Mouse (Mus musculus) layer of hippocampus, adult 11-12 months (tissue): ENCODE results near the gene Nrp1.

Experiments
- DNase-seq: peaks from one replicate; pipeline ENCODE4 v3.0.0; 2022; ENCODE audit warnings: low spot score

The Nrp1 gene

GRCm38 (mm10) chr8:128358406-128358755, at the start of gene Nrp1:
TSS of gene Nrp1 (plus strand) at chr8:128358604.
- DNase-seq: no peak

GRCm38 (mm10) chr8:128320797-128321196, 37.6 kb upstream of the Nrp1 start:
- DNase-seq: no peak

GRCm38 (mm10) chr8:128327281-128327680, 31.1 kb upstream of the Nrp1 start:
- DNase-seq: no peak

DNA sequence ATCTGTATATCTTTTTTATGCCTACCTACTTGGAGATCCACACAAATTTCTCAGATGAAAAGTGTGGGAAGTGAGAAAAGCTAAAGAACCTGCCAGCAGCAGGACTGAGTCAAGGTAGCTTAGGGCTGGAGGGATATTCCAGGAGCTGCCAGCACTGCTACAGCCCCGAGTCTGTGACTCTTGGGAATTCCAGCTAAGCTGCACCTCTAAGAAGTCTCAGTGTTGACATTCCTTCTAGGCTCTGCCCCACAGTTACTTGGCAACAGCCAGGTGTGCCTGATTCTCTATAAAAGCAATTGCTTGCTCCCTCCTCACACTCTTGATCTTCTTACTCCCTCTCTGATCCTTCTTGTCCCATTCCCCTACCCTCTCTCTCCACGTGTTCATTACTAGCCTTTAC, 30.5 kb upstream of the Nrp1 start:
- no peak for DNase-seq

- no peak for DNase-seq
These were observed 28.9 kb upstream of the Nrp1 start for GRCm38 (mm10) chr8:128329502-128329901.

DNA sequence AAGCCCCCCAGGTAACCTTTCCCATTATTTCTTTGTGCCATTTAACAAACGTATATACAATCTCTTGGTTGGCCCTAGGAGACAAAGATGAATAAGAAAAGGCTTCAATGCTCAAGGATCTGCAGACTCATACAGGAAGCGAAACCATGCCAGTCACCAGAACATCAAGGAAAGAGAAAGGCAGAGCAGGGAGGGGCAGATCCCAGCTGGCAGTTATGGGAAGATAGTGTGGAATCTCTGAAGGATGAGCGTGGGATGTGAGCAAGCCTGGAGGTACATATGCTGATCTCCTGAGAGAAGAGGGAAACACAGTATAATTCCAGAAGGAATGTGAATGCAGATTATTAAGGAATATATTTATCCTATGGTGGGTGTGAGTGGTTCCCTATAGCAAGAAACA, 22.4 kb upstream of the Nrp1 start:
- DNase-seq: peak; percentile 12

DNA sequence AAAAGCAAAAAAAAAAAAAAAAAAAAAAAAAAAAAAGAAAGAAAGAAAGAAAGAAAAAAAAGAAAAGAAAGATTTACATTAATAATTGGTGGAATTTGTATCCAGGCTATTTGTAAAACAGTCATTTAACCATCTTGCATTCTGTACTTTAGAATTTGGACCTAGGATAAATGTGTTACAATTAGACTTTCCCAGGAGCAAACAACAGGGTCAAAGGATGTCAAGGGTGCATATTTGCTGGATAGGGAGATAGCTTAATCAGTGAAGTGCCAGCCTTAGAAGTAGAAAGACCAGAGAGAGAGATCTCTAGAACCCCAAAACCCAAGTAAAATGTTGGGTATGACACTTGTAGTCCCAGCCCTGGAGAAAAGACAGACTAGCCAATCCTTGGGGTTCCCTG, 19.5 kb upstream of the Nrp1 start:
- DNase-seq: no peak

DNA sequence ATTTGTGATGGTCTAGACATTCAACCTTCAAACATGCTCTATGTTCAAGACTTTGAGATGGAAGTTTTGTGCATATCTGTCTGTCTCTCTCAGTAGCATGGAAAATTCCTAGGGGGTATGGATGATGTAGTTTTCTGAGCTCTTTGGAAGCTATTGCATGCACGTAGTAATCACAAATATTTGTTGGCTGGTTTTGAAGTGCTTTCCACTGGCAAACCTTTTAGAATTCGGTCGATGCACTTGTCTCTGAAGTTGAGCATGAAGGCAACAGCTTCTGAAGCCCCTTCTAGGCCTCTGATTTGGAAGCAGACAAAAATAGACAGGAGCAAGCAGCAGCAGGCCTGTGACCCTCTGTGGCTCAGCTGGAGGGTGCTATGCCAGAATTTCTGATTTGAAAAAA, 18.9 kb upstream of the Nrp1 start:
- no peak for DNase-seq

- DNase-seq: no peak
These were observed 8.0 kb upstream of the Nrp1 start for GRCm38 (mm10) chr8:128350405-128350804.

- DNase-seq: no peak
These were observed 7.2 kb upstream of the Nrp1 start for GRCm38 (mm10) chr8:128351211-128351610.

GRCm38 (mm10) chr8:128352821-128353220, 5.6 kb upstream of the Nrp1 start:
- no peak for DNase-seq

GRCm38 (mm10) chr8:128353999-128354398, 4.4 kb upstream of the Nrp1 start:
- DNase-seq: no peak

GRCm38 (mm10) chr8:128355091-128355490, 3.3 kb upstream of the Nrp1 start:
- DNase-seq: no peak

- no peak for DNase-seq
These were observed 2.2 kb upstream of the Nrp1 start for GRCm38 (mm10) chr8:128356170-128356569.

DNA sequence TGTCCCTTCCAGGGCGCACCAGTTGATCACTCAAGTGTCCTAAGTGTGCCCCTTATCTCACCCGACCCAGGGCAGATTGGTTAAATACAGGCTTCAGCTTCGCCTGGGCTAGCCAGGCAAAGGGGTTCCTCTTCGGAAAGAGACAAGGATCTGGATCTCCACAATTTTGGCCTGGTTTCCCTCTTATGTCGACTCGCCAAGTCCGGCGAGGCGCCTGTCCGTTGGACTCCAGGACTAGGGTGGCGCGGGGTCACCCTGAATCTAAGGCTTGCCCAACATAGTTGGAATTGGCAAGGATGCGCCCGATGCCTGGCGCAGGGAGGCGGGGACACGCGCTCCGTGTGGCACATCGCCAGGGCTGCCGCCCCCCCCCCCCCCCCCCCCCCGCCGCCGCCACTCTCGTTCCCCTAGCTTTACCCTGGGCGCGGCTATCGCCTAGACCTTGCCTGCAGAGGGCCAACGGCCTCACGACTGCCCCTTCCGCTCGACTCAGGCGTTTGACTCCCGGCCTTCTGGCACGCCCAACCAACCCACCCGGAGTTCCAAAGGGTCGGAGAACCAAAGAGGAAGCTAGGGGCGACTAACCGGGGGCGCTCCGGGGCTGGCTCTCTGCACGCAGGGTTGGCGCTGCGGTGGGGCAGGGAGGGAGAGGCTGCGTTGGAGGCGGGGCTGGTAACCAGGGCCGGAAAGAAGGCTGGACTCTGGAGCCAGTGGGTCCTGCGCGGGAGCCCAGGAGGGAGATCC, 1.4 kb upstream of the Nrp1 start:
- DNase-seq: peak; percentile 74

DNA sequence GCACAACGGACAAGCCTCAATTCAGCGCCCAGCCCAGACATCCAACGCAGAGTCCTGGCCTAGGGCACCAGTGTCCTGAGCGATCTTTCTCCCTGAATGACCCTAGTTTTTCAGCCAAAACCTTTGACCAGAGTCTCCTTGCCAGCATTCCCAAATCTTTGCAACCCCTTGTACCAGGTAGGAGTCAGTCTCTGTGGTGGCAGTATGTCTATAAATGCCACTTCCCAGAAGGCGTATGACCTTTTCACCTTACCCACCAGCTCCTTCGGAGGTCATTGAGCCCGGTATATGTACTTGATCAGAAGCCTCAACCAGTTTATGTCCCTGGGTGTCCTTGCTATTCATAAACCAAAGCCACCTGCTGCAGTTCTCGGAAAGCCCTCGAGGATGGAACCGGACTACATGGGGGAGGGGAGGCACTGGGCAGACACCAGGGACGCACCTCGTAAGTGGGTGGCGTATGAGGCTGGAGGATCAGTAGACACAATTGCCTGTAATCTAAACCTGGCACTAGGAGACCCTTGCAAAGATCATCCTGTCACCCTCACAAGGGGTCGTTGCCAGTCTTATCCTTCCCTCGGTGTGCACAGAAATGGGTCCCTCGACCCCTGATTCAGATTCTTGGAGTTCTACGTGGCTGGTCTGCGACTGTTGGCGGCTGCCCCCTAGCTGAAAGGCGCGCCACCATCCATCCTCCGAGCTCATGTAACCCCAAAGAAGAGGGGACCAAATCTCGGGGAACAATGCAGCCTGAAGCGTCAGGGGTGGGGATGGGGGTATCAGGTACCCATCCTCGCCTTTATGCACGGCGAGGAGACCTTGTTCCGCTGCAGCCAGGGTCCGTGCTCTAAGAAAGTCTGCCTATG, 631 bp upstream of the Nrp1 start:
- DNase-seq: peak; percentile 83

- DNase-seq: peak; percentile 61
These were observed 534 bp downstream of the Nrp1 start for GRCm38 (mm10) chr8:128358756-128359520.

DNA sequence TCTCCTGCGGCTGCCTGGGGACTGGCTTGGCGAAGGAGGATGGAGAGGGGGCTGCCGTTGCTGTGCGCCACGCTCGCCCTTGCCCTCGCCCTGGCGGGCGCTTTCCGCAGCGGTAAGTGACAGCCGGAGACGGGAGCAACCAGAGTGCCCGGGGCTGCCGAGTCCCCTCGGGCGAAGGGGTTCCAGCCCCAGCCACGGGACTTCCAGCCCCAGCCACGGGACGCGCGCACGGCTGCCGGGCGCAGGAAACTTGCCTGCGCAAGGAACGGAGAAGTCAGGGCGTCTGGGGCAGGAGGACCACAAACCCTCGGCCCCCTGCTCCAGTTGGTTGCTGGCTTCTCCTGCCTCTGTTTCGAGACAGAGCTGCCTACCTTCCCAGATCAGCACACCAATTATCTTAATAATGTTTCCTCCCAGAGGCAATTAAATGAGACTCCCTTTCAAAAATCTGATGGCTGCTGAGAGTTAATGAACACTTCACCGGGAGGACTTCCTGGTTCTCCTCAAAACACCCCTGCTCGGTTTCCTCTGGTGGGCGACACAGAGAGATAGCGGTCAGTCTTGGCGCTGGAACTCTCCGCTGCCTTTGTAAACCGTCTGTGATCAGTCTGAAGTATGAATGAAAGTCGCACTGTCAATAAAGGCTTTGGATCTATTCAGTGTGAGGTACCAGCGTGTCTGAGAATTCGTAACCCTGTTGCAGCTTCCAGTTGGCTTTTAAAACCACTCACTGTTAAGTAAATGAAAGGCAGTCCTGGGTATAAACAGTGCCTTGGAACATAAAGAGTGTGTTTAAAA, 1.3 kb downstream of the Nrp1 start:
- peak; percentile 33 for DNase-seq

- DNase-seq: no peak
These were observed 3.0 kb downstream of the Nrp1 start for GRCm38 (mm10) chr8:128361343-128361870.

DNA sequence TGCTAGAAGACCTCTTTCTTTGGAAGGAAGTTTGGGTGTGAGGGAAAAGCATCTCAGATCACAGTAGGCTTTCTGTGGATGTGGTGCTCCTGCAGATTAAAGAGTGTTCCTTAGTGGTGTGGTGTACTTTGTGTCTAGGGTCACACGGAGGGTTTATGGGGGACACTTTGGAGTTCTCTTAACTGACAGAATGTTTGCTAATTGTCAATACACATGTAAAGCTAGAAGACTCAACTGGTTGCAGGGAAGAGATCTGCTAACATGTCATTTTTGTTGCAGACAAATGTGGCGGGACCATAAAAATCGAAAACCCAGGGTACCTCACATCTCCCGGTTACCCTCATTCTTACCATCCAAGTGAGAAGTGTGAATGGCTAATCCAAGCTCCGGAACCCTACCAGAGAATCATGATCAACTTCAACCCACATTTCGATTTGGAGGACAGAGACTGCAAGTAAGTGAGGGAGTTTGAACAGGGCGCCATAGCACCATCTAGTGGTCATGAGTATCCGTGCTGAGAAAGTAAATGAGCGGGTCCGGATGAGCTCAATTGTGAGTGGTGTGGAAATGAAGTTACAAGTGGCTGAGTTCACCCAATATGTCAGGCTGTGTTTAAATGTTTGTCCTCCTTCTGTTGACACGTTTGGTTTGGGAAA, 4.7 kb downstream of the Nrp1 start:
- peak; percentile 91 for DNase-seq

DNA sequence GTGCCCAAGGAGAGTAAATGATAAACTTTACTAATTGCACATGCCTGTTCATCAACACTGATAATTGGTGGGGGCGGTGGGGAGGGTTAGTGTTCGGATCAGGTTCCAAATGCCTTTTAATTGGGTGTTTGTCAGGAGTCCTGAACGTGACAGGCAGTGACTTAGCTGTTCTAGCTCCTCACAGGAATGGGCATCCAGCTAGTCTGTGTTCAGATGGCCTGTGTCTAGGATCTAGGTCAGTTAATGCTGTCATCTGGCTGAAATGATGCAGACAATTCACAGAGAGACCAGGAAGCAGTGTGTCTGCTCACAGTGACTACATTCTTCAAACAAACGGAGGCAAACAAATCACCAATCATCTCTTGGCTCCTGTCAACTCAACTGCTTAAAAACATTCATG, 12.1 kb downstream of the Nrp1 start:
- DNase-seq: no peak
